Mouse (Mus musculus) midbrain, embryonic 12.5 days (tissue): ENCODE measurements around the gene Acbd3. TPM values are rescaled to one million over a fixed set of nuclear protein-coding genes. Genes with fewer than 3 reads are reported as not detected.
A peak's percentile ranks its signal among the peaks of the same experiment; 100 is the strongest.

Source experiments
- ATAC-seq: fragments of 200-750 bp; cut with Nextera tagmentation; 2 replicates; pipeline ENCODE4 v1.8.0; 2017; ENCODE audit warnings: low read depth, moderate TSS enrichment, moderate library complexity; ENCODE audit not compliant: low FRiP score
- H3K27ac ChIP-seq: fragments of 300-500 bp; sonication (generic); replicated peaks from 2 replicates; pipeline ENCODE4 v1.5.1; 2016; ENCODE audit warnings: mild to moderate bottlenecking
- H3K27me3 ChIP-seq: fragments of 300-500 bp; sonication (generic); 2 replicates; pipeline ENCODE4 v1.6.1; 2016; ENCODE audit warnings: mild to moderate bottlenecking
- H3K36me3 ChIP-seq: fragments of 300-500 bp; sonication (generic); 2 replicates; pipeline ENCODE4 v1.6.1; 2016
- H3K4me1 ChIP-seq: fragments of 300-500 bp; sonication (generic); 2 replicates; pipeline ENCODE4 v1.6.1; 2016
- H3K4me2 ChIP-seq: fragments of 300-500 bp; sonication (generic); replicated peaks from 2 replicates; pipeline ENCODE4 v1.6.1; 2016; ENCODE audit warnings: mild to moderate bottlenecking, moderate library complexity
- H3K4me3 ChIP-seq: fragments of 300-500 bp; sonication (generic); 2 replicates; pipeline ENCODE4 v1.5.1; 2016; ENCODE audit warnings: mild to moderate bottlenecking
- H3K9ac ChIP-seq: fragments of 300-500 bp; sonication (generic); replicated peaks from 2 replicates; pipeline ENCODE4 v1.6.1; 2016; ENCODE audit warnings: mild to moderate bottlenecking, moderate library complexity
- H3K9me3 ChIP-seq: fragments of 300-500 bp; sonication (generic); 2 replicates; pipeline ENCODE4 v1.6.1; 2016; ENCODE audit warnings: mild to moderate bottlenecking
- WGBS: fragments of 180-500 bp; shearing (Covaris S2); methylation state at CpG from one replicate; pipeline ENCODE4 v1.1.7; 2016; 5-methylcytosine and 5-hydroxymethylcytosine counted together
- polyA plus RNA-seq: library from polyadenylated mRNA; unstranded; fragments of >200 nt; fragmentation: Nextera tagmentation; extraction: Ambion mirVana; gene quantifications from 2 replicates; pipeline ENCODE4 v1.2.1, GENCODE M21; 2016

The Acbd3 gene
- polyA plus RNA-seq, 1 experiment from 2014 or later: 27.4 TPM

DNA sequence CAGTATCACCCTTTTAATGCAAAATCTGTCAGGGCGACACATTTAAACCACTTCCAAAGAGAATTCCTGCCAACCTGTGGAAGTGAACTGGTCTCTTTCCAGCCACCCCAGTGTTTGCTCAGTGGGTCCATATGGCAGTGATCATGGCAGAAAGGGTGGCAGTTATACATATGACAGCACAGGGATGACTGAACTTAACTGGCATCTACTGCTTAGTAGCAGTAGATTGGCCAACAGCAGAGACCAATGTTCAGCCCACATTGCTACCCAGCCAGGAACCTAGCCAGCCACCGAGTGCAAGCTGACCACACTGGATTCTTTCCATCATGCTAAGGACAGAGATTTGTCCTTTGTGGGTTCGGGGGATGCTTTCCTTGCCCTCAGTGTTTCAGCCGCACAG is 67.0 kb downstream of the Acbd3 start:
- WGBS: 86% methylated on average over 4 of the region's 4 CpGs
- Histone ChIP-seq H3K9ac (no peak overlapping the region), H3K9me3 (no peaks in the 10 kb centered on the region), H3K36me3 (no peaks in the 10 kb centered on the region), H3K4me2 (no peak overlapping the region), H3K4me1 (peaks cover 15% of the 10 kb centered on the region), H3K27ac (no peak overlapping the region), H3K27me3 (peaks cover 17% of the 10 kb centered on the region; the same call in 1 of the 2 replicates), H3K4me3 (no peak overlapping the region)
- no peak for ATAC-seq

DNA sequence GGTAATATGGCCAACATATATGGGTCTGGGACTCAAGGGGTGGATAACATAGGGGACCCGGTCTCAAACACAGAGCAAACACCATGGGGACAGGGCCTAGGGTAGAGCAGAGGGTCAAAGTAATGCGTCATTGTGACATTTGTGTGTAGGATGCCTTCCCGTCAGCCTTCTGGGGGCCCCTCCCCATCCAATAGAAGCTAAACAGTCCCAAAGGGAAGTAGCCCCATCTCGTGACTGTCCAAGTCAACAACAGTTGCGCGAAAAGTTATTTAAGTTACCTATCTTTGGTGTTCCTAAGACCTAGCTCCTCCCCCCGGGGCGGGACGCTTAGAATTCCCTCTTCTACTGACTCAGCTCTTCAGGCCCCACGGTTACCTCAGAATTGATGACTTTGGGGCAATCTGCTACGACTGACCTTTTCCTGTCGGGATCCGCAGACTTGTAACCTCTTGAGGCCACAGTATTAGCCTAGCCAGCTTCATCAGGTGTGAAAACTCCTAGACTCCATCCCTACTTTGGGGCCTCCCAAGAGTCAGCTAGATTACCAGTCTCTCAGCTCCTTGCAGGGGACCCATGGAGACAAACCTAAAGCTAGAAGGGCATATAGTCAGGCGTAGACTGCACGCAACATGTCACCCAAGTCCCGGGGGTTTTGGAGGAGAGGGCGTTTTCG is 67.7 kb downstream of the Acbd3 start:
- ATAC-seq: peak; percentile 19; the same call in 1 of the 2 replicates
- peaks cover 17% of the 10 kb centered on the region; the same call in 1 of the 2 replicates for H3K27me3 ChIP-seq
- peaks cover 15% of the 10 kb centered on the region for H3K4me1 ChIP-seq
- peak overlapping the region; percentile 39 for H3K4me3 ChIP-seq
- WGBS: 14% methylated on average over 18 of the region's 18 CpGs
- no peaks in the 10 kb centered on the region for H3K9me3 ChIP-seq
- no peak overlapping the region for H3K27ac ChIP-seq
- peak overlapping the region; percentile 75 for H3K4me2 ChIP-seq
- H3K9ac ChIP-seq: peak overlapping the region; percentile 59; the same call in 1 of the 2 replicates
- H3K36me3 ChIP-seq: no peaks in the 10 kb centered on the region

DNA sequence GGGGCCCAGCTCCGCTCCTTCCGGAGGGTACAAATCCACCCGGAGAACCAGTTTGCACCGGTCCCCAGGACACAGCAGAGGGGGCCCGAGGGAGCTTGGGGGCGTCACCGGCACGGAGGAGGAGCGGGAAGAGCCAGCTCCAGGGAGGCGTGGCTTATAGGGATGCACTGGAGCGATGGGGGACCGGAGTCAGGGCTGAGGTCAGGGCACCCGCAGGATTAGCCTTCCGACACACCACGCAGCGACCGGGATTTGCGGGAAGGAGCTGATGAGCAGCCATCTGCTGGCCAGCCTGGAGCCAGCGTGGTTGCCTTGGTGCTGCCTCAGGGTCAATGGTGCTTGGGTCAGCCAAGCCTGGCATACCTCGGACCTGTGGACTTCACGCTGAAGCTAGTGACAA is 68.3 kb downstream of the Acbd3 start:
- peak; percentile 75 for ATAC-seq
- Histone ChIP-seq H3K4me2 (peak overlapping the region; percentile 75), H3K4me3 (peak overlapping the region; percentile 39), H3K36me3 (no peaks in the 10 kb centered on the region), H3K9me3 (no peaks in the 10 kb centered on the region), H3K4me1 (peaks cover 15% of the 10 kb centered on the region), H3K27ac (no peak overlapping the region), H3K27me3 (peaks cover 17% of the 10 kb centered on the region; the same call in 1 of the 2 replicates), H3K9ac (peak overlapping the region; percentile 59; the same call in 1 of the 2 replicates)
- 0% methylated on average over 21 of the region's 21 CpGs for WGBS

- no peak for ATAC-seq
- H3K36me3 ChIP-seq: peaks cover 32% of the 10 kb centered on the region
- WGBS: 96% methylated on average over 5 of the region's 5 CpGs
- H3K4me1 ChIP-seq: peaks cover 10% of the 10 kb centered on the region
- H3K4me3 ChIP-seq: no peak overlapping the region
- no peak overlapping the region for H3K4me2 ChIP-seq
- H3K9ac ChIP-seq: no peak overlapping the region
- 0 out of 2 replicates have a peak, but pooled peaks cover 3% of the 10 kb centered on the region for H3K27me3 ChIP-seq
- no peak overlapping the region for H3K27ac ChIP-seq
- no peaks in the 10 kb centered on the region for H3K9me3 ChIP-seq
These were observed 72.8 kb downstream of the Acbd3 start for GRCm38 (mm10) chr1:180798660-180799059.

GRCm38 (mm10) chr1:180799253-180799652 is 73.4 kb downstream of the Acbd3 start:
- no peak for ATAC-seq
- Histone ChIP-seq H3K9me3 (no peaks in the 10 kb centered on the region), H3K36me3 (peaks cover 38% of the 10 kb centered on the region), H3K4me2 (no peak overlapping the region), H3K27ac (no peak overlapping the region), H3K9ac (no peak overlapping the region), H3K4me3 (no peak overlapping the region), H3K4me1 (peaks cover 4% of the 10 kb centered on the region; the same call in 1 of the 2 replicates), H3K27me3 (no peaks in the 10 kb centered on the region)
- 88% methylated on average over 5 of the region's 5 CpGs for WGBS

DNA sequence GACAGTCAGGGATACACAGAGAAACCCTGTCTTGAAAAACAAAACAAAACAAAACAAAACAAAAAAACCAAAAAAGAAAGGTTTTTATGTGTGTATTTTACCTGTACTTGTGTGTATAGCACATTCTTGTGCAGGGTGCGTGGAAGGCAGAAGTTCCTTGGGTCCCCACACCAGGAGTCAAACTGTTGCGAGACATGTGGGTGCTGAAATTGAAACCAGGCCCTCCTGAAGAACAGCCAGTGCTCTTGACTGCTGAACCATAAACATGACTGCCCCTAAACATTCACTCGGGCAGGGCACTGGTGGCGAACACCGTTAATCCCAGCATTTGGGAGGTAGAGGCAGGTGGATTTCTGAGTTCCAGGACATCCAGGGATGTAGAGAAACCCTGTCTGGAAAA is 74.2 kb downstream of the Acbd3 start:
- Histone ChIP-seq H3K9me3 (no peaks in the 10 kb centered on the region), H3K9ac (no peak overlapping the region), H3K4me3 (no peak overlapping the region), H3K4me1 (no peaks in the 10 kb centered on the region), H3K27ac (no peak overlapping the region), H3K27me3 (no peaks in the 10 kb centered on the region), H3K36me3 (peaks cover 45% of the 10 kb centered on the region), H3K4me2 (no peak overlapping the region)
- WGBS: 89% methylated on average over 5 of the region's 5 CpGs
- ATAC-seq: no peak

DNA sequence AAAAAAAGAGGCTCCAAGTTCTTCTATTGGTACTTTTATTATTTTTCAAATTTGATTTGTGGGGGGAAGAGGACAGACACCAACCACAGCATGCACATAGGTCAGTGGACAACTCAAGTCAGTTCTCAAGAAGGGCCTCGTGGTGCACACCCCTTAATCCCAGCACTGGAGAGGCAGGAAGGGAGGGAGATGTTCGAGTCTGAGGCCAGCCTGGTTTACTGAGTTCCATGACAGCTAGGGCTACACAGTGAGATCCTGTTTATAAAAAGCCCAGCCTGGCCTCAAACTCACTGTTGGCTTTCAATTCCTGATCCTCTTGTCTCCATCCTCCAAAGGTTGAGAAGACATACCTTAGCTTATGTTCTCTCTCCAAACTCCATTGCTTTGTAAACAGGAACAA is 75.0 kb downstream of the Acbd3 start:
- Histone ChIP-seq H3K4me2 (no peak overlapping the region), H3K4me1 (no peaks in the 10 kb centered on the region), H3K4me3 (no peak overlapping the region), H3K9ac (no peak overlapping the region), H3K27ac (no peak overlapping the region), H3K27me3 (no peaks in the 10 kb centered on the region), H3K9me3 (no peaks in the 10 kb centered on the region), H3K36me3 (peaks cover 53% of the 10 kb centered on the region)
- no peak for ATAC-seq
- 56% methylated on average over 2 of the region's 2 CpGs for WGBS

GRCm38 (mm10) chr1:180801466-180801994 is 75.7 kb downstream of the Acbd3 start:
- Histone ChIP-seq H3K4me1 (no peaks in the 10 kb centered on the region), H3K9me3 (no peaks in the 10 kb centered on the region), H3K27me3 (no peaks in the 10 kb centered on the region), H3K36me3 (peaks cover 60% of the 10 kb centered on the region), H3K4me2 (no peak overlapping the region), H3K4me3 (no peak overlapping the region), H3K27ac (no peak overlapping the region), H3K9ac (no peak overlapping the region)
- 94% methylated on average over 3 of the region's 3 CpGs for WGBS
- ATAC-seq: no peak

Other genes starting within 250 kb of the Acbd3 start
- 0.46 and 0.97 TPM in 2 replicates for gene Stum, start 242.5 kb upstream of the Acbd3 start, polyA plus RNA-seq
- 219 and 220 TPM in 2 replicates for gene Parp1, start 157.1 kb upstream of the Acbd3 start, polyA plus RNA-seq
- 24.7 and 25.9 TPM in 2 replicates for gene Lin9, start 84.9 kb upstream of the Acbd3 start, polyA plus RNA-seq
- 0.08 TPM in 1 of 2 replicates, not detected in the other for gene Mixl1, start 29.0 kb upstream of the Acbd3 start, polyA plus RNA-seq
- gene H3f3a, start 87.9 kb downstream of the Acbd3 start, polyA plus RNA-seq: 3,369 and 3,552 TPM in 2 replicates
- 36.3 and 36.7 TPM in 2 replicates for gene Sde2, start 125.1 kb downstream of the Acbd3 start, polyA plus RNA-seq
- gene Lefty2, start 167.1 kb downstream of the Acbd3 start, polyA plus RNA-seq: not detected in 2 replicates
- 94.0 and 98.4 TPM in 2 replicates for gene Pycr2, start 178.2 kb downstream of the Acbd3 start, polyA plus RNA-seq
- 0.56 and 1.6 TPM in 2 replicates for gene Lefty1, start 209.0 kb downstream of the Acbd3 start, polyA plus RNA-seq
- 2.9 TPM in 2 replicates for gene Tmem63a, start 216.3 kb downstream of the Acbd3 start, polyA plus RNA-seq